Mouse (Mus musculus): ENCODE results near the gene Cysrt1.

GRCm38 (mm10) chr2:25218445-25218844, 23.8 kb downstream of the Cysrt1 start, which contains the start of gene Fam166a:
- no peak for TF ChIP-seq GATA1 (IDR thresholded peaks at IDR 0.05; ENCODE audit: low read length)
- no peak for TF ChIP-seq TAL1 (IDR thresholded peaks at IDR 0.05; ENCODE audit: low read length)

Data from erythroblast, embryonic 14.5 days (primary cell).